Mouse (Mus musculus): ENCODE measurements at regions not wholly inside any gene's neighbourhood (a gene's known extent, or its start where the extent isn't known, plus 50 kb on each side); places are given as distances from the start of the nearest gene placed in this dataset.

- DNase-seq = peak; percentile 37 to 79
Observed at GRCm38 (mm10) chr15:7459992-7460820, 62.0 kb upstream of the Egflam start.

GRCm38 (mm10) chr15:7462549-7462948 lies 64.4 kb upstream of the Egflam start:
- no peak for DNase-seq

- DNase-seq = no peak
Observed at GRCm38 (mm10) chr15:7463444-7464350, 65.5 kb upstream of the Egflam start.

GRCm38 (mm10) chr15:7480211-7480610 lies 82.0 kb upstream of the Egflam start:
- DNase-seq = no peak

- DNase-seq = no peak
Observed at GRCm38 (mm10) chr15:7480792-7481210, 82.6 kb upstream of the Egflam start.

- DNase-seq = no peak
Observed at GRCm38 (mm10) chr15:7483686-7484085, 85.5 kb upstream of the Egflam start.

- no peak for DNase-seq
Observed at GRCm38 (mm10) chr15:7491091-7491490, 92.9 kb upstream of the Egflam start.

- no peak for DNase-seq
Observed at GRCm38 (mm10) chr15:7493126-7493669, 95.0 kb upstream of the Egflam start.

- no peak for DNase-seq
Observed at GRCm38 (mm10) chr15:7497852-7498251, 99.7 kb upstream of the Egflam start.

- no peak for DNase-seq
Observed at GRCm38 (mm10) chr15:7508535-7508934, 110.3 kb upstream of the Egflam start.

- no peak for DNase-seq
Observed at GRCm38 (mm10) chr15:7514743-7515273, 116.6 kb upstream of the Egflam start.

GRCm38 (mm10) chr15:7521611-7522010 lies 123.4 kb upstream of the Egflam start:
- no peak for DNase-seq

GRCm38 (mm10) chr15:7522902-7523786 lies 124.9 kb upstream of the Egflam start:
- DNase-seq = no peak

GRCm38 (mm10) chr15:7530959-7531588 lies 132.9 kb upstream of the Egflam start:
- no peak for DNase-seq

- no peak for DNase-seq
Observed at GRCm38 (mm10) chr15:7537858-7538257, 139.7 kb upstream of the Egflam start.

GRCm38 (mm10) chr15:7553190-7553895 lies 155.1 kb upstream of the Egflam start:
- no peak for DNase-seq

- no peak for DNase-seq
Observed at GRCm38 (mm10) chr15:7554433-7554832, 156.2 kb upstream of the Egflam start.

GRCm38 (mm10) chr15:7563279-7563678 lies 165.1 kb upstream of the Egflam start:
- no peak for DNase-seq

- no peak for DNase-seq
Observed at GRCm38 (mm10) chr15:7563726-7564125, 165.5 kb upstream of the Egflam start.

GRCm38 (mm10) chr15:7572221-7572620 lies 174.0 kb upstream of the Egflam start:
- no peak for DNase-seq

GRCm38 (mm10) chr15:7574264-7574663 lies 176.1 kb upstream of the Egflam start:
- no peak for DNase-seq
